Mouse (Mus musculus): Measurements from ENCODE around the gene Tmem132b. TPM values are rescaled to one million over a fixed set of nuclear protein-coding genes. Genes with fewer than 3 reads are reported as not detected.

Tmem132b gene
- polyA plus RNA-seq, 1 experiment from 2014 or later = 8.1 TPM

- ATAC-seq (replicated peaks) = peak; percentile 42; the same call in 1 of the 2 replicates
- H3K9me3 ChIP-seq = no peaks in the 10 kb centered on the region; the same call in 1 of the 2 replicates
- 0 out of 2 replicates have a peak overlapping the region, but pooled peaks have one; percentile 39 for H3K27ac ChIP-seq
- no peak overlapping the region for H3K4me3 ChIP-seq
- no peaks in the 10 kb centered on the region for H3K27me3 ChIP-seq (replicated peaks)
- WGBS = 44% methylated on average over 18 of the region's 18 CpGs
- no peaks in the 10 kb centered on the region for H3K4me1 ChIP-seq
- peak overlapping the region; percentile 1; the same call in 1 of the 2 replicates for H3K4me2 ChIP-seq
- no peaks in the 10 kb centered on the region for H3K36me3 ChIP-seq (replicated peaks)
- no peak overlapping the region for H3K9ac ChIP-seq
These were observed 110.1 kb downstream of the Tmem132b start for GRCm38 (mm10) chr5:125641531-125642147.

GRCm38 (mm10) chr5:125648236-125648635 is 116.7 kb downstream of the Tmem132b start:
- H3K4me1 ChIP-seq = no peaks in the 10 kb centered on the region
- H3K9me3 ChIP-seq = no peaks in the 10 kb centered on the region; the same call in 1 of the 2 replicates
- no peak for ATAC-seq (replicated peaks)

GRCm38 (mm10) chr5:125649982-125650381 is 118.4 kb downstream of the Tmem132b start:
- Histone ChIP-seq H3K27ac (no peak overlapping the region), H3K4me2 (no peak overlapping the region), H3K27me3 (replicated peaks) (no peaks in the 10 kb centered on the region), H3K4me3 (no peak overlapping the region), H3K4me1 (no peaks in the 10 kb centered on the region), H3K36me3 (replicated peaks) (no peaks in the 10 kb centered on the region), H3K9ac (no peak overlapping the region), H3K9me3 (no peaks in the 10 kb centered on the region; the same call in 1 of the 2 replicates)
- WGBS = 40% methylated on average over 2 of the region's 2 CpGs
- ATAC-seq (replicated peaks) = no peak

More at GRCm38 (mm10) chr5:125648236-125648635, 116.7 kb downstream of the Tmem132b start:
- Histone ChIP-seq H3K4me2 (no peak overlapping the region), H3K4me3 (no peak overlapping the region), H3K27ac (no peak overlapping the region), H3K36me3 (replicated peaks) (no peaks in the 10 kb centered on the region), H3K27me3 (replicated peaks) (no peaks in the 10 kb centered on the region), H3K9ac (no peak overlapping the region)
- WGBS = 92% methylated on average over 6 of the region's 6 CpGs

- no peak overlapping the region for H3K27ac ChIP-seq
These were observed 126.5 kb downstream of the Tmem132b start for GRCm38 (mm10) chr5:125658101-125658500.

GRCm38 (mm10) chr5:125658959-125659749 is 127.6 kb downstream of the Tmem132b start:
- Histone ChIP-seq H3K4me1 (peaks cover 11% of the 10 kb centered on the region), H3K27me3 (replicated peaks) (no peaks in the 10 kb centered on the region), H3K9me3 (no peaks in the 10 kb centered on the region), H3K27ac (no peak overlapping the region), H3K36me3 (replicated peaks) (no peaks in the 10 kb centered on the region), H3K4me2 (0 out of 2 replicates have a peak overlapping the region, but pooled peaks have one; percentile 12), H3K4me3 (no peak overlapping the region), H3K9ac (no peak overlapping the region)
- ATAC-seq (replicated peaks) = no peak
- 21% methylated on average over 14 of the region's 14 CpGs for WGBS

More at GRCm38 (mm10) chr5:125658101-125658500, 126.5 kb downstream of the Tmem132b start:
- Histone ChIP-seq H3K4me2 (no peak overlapping the region), H3K4me3 (no peak overlapping the region), H3K27me3 (replicated peaks) (no peaks in the 10 kb centered on the region), H3K9me3 (no peaks in the 10 kb centered on the region), H3K4me1 (peaks cover 11% of the 10 kb centered on the region), H3K9ac (no peak overlapping the region), H3K36me3 (replicated peaks) (no peaks in the 10 kb centered on the region)
- no peak; the same call in 1 of the 2 replicates for ATAC-seq (replicated peaks)
- 72% methylated on average over 5 of the region's 5 CpGs for WGBS

GRCm38 (mm10) chr5:125675623-125676022 is 144.0 kb downstream of the Tmem132b start:
- Histone ChIP-seq H3K9ac (0 out of 2 replicates have a peak overlapping the region, but pooled peaks have one; percentile 9), H3K27me3 (replicated peaks) (no peaks in the 10 kb centered on the region), H3K27ac (peak overlapping the region; percentile 73), H3K4me3 (peak overlapping the region; percentile 21), H3K4me1 (peaks cover 18% of the 10 kb centered on the region), H3K9me3 (no peaks in the 10 kb centered on the region), H3K36me3 (replicated peaks) (no peaks in the 10 kb centered on the region), H3K4me2 (peak overlapping the region; percentile 45)
- peak; percentile 90 for ATAC-seq (replicated peaks)
- 18% methylated on average over 13 of the region's 13 CpGs for WGBS

- H3K36me3 ChIP-seq (replicated peaks) = no peaks in the 10 kb centered on the region
- H3K27ac ChIP-seq = peak overlapping the region; percentile 73
- ATAC-seq (replicated peaks) = peak; percentile 24; the same call in 1 of the 2 replicates
- no peaks in the 10 kb centered on the region for H3K27me3 ChIP-seq (replicated peaks)
- WGBS = 59% methylated on average over 7 of the region's 7 CpGs
- H3K9ac ChIP-seq = 0 out of 2 replicates have a peak overlapping the region, but pooled peaks have one; percentile 9
- H3K4me3 ChIP-seq = peak overlapping the region; percentile 21
- no peaks in the 10 kb centered on the region for H3K9me3 ChIP-seq
- peak overlapping the region; percentile 45 for H3K4me2 ChIP-seq
- H3K4me1 ChIP-seq = peaks cover 18% of the 10 kb centered on the region
These were observed 144.6 kb downstream of the Tmem132b start for GRCm38 (mm10) chr5:125676025-125676623.

- 75% methylated on average over 6 of the region's 6 CpGs for WGBS
- no peak for ATAC-seq (replicated peaks)
- H3K4me2 ChIP-seq = no peak overlapping the region
- no peaks in the 10 kb centered on the region for H3K36me3 ChIP-seq (replicated peaks)
- no peaks in the 10 kb centered on the region for H3K9me3 ChIP-seq
- H3K27ac ChIP-seq = no peak overlapping the region
- peaks cover 6% of the 10 kb centered on the region for H3K4me1 ChIP-seq
- H3K9ac ChIP-seq = no peak overlapping the region
- no peaks in the 10 kb centered on the region for H3K27me3 ChIP-seq (replicated peaks)
- H3K4me3 ChIP-seq = no peak overlapping the region
These were observed 149.3 kb downstream of the Tmem132b start for GRCm38 (mm10) chr5:125680889-125681288.

GRCm38 (mm10) chr5:125683491-125683890 is 151.9 kb downstream of the Tmem132b start:
- no peaks in the 10 kb centered on the region for H3K27me3 ChIP-seq (replicated peaks)
- ATAC-seq (replicated peaks) = no peak
- H3K4me2 ChIP-seq = no peak overlapping the region
- H3K4me3 ChIP-seq = no peak overlapping the region
- WGBS = 79% methylated on average over 6 of the region's 6 CpGs
- H3K9me3 ChIP-seq = no peaks in the 10 kb centered on the region
- H3K27ac ChIP-seq = no peak overlapping the region
- H3K4me1 ChIP-seq = no peaks in the 10 kb centered on the region; the same call in 1 of the 2 replicates
- no peaks in the 10 kb centered on the region for H3K36me3 ChIP-seq (replicated peaks)
- no peak overlapping the region for H3K9ac ChIP-seq

GRCm38 (mm10) chr5:125685681-125686331 is 154.2 kb downstream of the Tmem132b start:
- ATAC-seq (replicated peaks) = no peak
- 39% methylated on average over 11 of the region's 11 CpGs for WGBS

GRCm38 (mm10) chr5:125692538-125692937 is 161.0 kb downstream of the Tmem132b start:
- Histone ChIP-seq H3K9me3 (no peaks in the 10 kb centered on the region), H3K9ac (no peak overlapping the region), H3K27me3 (replicated peaks) (no peaks in the 10 kb centered on the region), H3K27ac (0 out of 2 replicates have a peak overlapping the region, but pooled peaks have one; percentile 16), H3K4me3 (no peak overlapping the region), H3K4me1 (peaks cover 8% of the 10 kb centered on the region; the same call in 1 of the 2 replicates), H3K36me3 (replicated peaks) (no peaks in the 10 kb centered on the region), H3K4me2 (no peak overlapping the region)
- ATAC-seq (replicated peaks) = no peak
- WGBS = 44% methylated on average over 10 of the region's 10 CpGs

More at GRCm38 (mm10) chr5:125685681-125686331, 154.2 kb downstream of the Tmem132b start:
- H3K4me1 ChIP-seq = no peaks in the 10 kb centered on the region; the same call in 1 of the 2 replicates
- no peaks in the 10 kb centered on the region for H3K36me3 ChIP-seq (replicated peaks)
- no peaks in the 10 kb centered on the region for H3K9me3 ChIP-seq
- no peak overlapping the region for H3K4me3 ChIP-seq
- no peak overlapping the region for H3K27ac ChIP-seq
- no peak overlapping the region for H3K4me2 ChIP-seq
- no peaks in the 10 kb centered on the region for H3K27me3 ChIP-seq (replicated peaks)
- H3K9ac ChIP-seq = no peak overlapping the region

Data from midbrain, embryonic 15.5 days (tissue).